Comparison of ENCODE assay signal across 23 mouse cellular contexts in genomic region chr14:29027276-29027675, GRCm38 (mm10). TPM values are rescaled to one million over a fixed set of nuclear protein-coding genes. Genes with fewer than 3 reads are reported as not detected.
DNase-seq lines count a peak whose midpoint lies in the region; ATAC-seq and TF ChIP-seq lines count a peak whose summit lies in the region.
"Had no signal": no experiment of that assay in that cellular context is flagged by ENCODE, and none has a peak within 500 bp of the region (broad histone marks: within the 10 kb centered on the region; RNA-seq: fewer than 3 reads in every experiment).

No protein-coding gene starts in this region.

- H3K27me3 ChIP-seq in kidney, adult 2 months (replicated peaks; ENCODE audit: control insufficient read depth, insufficient read depth, low read length) = no peaks in the 10 kb centered on the region
- no peaks in the 10 kb centered on the region for H3K27me3 ChIP-seq in kidney, embryonic 16.5 days (ENCODE audit: insufficient read depth, low read length)
- H3K27me3 ChIP-seq in limb, embryonic 10.5 days (ENCODE audit: low read depth, poor library complexity, severe bottlenecking) = 0 out of 2 replicates have a peak, but pooled peaks cover 4% of the 10 kb centered on the region
- H3K27me3 ChIP-seq: intestine, embryonic 15.5 days; kidney, embryonic 15.5 days; midbrain, embryonic 13.5 days; neural tube, embryonic 15.5 days had no signal

- no peak for ATAC-seq in kidney, embryonic 16.5 days (ENCODE audit: low FRiP score, low TSS enrichment)
- ATAC-seq: intestine, embryonic 15.5 days; midbrain, embryonic 13.5 days had no signal

- no peak for DNase-seq in kidney, adult 2 months
- DNase-seq in cerebellum, adult 18-20 months = peak; percentile 52 to 71
- DNase-seq in cerebellum, postnatal 25 days = peak; percentile 70 to 73
- DNase-seq in limb, embryonic 10.5 days (ENCODE audit: low spot score) = no peak
- DNase-seq in urinary bladder, postnatal 14 days (ENCODE audit: low spot score) = no peak
- DNase-seq in gastrocnemius, adult 8-10 months (ENCODE audit: low spot score in 2 of 2) = no peak
- DNase-seq: adrenal gland, postnatal 14 days; B cell, adult 2 months; gastrocnemius, postnatal 25 days; heart, postnatal 10 days; lung, adult 2 months; right cerebral cortex, postnatal 4 days; thymus, postnatal 4 days had no signal

- H3K36me3 ChIP-seq in kidney, adult 2 months (ENCODE audit: control insufficient read depth, insufficient read depth, low read length) = no peaks in the 10 kb centered on the region
- H3K36me3 ChIP-seq in kidney, embryonic 16.5 days (ENCODE audit: insufficient read depth, low read length) = no peaks in the 10 kb centered on the region
- H3K36me3 ChIP-seq in limb, embryonic 10.5 days = no peaks in the 10 kb centered on the region
- H3K36me3 ChIP-seq: heart, embryonic 10.5 days; intestine, embryonic 15.5 days; kidney, embryonic 15.5 days; midbrain, embryonic 13.5 days; neural tube, embryonic 15.5 days had no signal

- peak; percentile 19; the same call in 1 of the 2 replicates for TF ChIP-seq CTCF in kidney, adult 2 months (conservative IDR thresholded peaks at IDR 0.05; ENCODE audit: insufficient read depth, insufficient read length, low read depth, low read length)

- no peak overlapping the region for H3K4me2 ChIP-seq in kidney, embryonic 16.5 days (replicated peaks; ENCODE audit: low read depth, low read length)
- H3K4me2 ChIP-seq: hindbrain, embryonic 14.5 days; intestine, embryonic 15.5 days; kidney, embryonic 15.5 days; midbrain, embryonic 13.5 days; neural tube, embryonic 15.5 days had no signal

- no peak overlapping the region for H3K9ac ChIP-seq in kidney, embryonic 16.5 days (replicated peaks; ENCODE audit: low read length)
- H3K9ac ChIP-seq: hindbrain, embryonic 14.5 days; intestine, embryonic 15.5 days; kidney, embryonic 15.5 days; midbrain, embryonic 13.5 days; neural tube, embryonic 15.5 days had no signal

- no peak for TF ChIP-seq POLR2A in kidney, adult 2 months (IDR thresholded peaks at IDR 0.05; ENCODE audit: low read depth, low read length)

- H3K4me1 ChIP-seq in kidney, adult 2 months (ENCODE audit: control insufficient read depth, insufficient read depth, low read length) = no peaks in the 10 kb centered on the region
- H3K4me1 ChIP-seq in kidney, embryonic 16.5 days (ENCODE audit: insufficient read depth, low read length) = no peaks in the 10 kb centered on the region
- H3K4me1 ChIP-seq in limb, embryonic 10.5 days = peaks cover 45% of the 10 kb centered on the region
- H3K4me1 ChIP-seq: intestine, embryonic 15.5 days; kidney, embryonic 15.5 days had no signal

- no peak overlapping the region for H3K27ac ChIP-seq in kidney, adult 2 months (ENCODE audit: insufficient read depth, low read depth, low read length)
- no peak overlapping the region for H3K27ac ChIP-seq in kidney, embryonic 16.5 days (ENCODE audit: low read length)
- peak overlapping the region; percentile 46; the same call in 1 of the 2 replicates for H3K27ac ChIP-seq in limb, embryonic 10.5 days
- H3K27ac ChIP-seq: heart, embryonic 10.5 days; hindbrain, embryonic 14.5 days; intestine, embryonic 15.5 days; kidney, embryonic 15.5 days; macrophage; midbrain, embryonic 13.5 days; neural tube, embryonic 15.5 days had no signal

- WGBS in kidney, adult 2 months = 86% methylated on average over 5 of the region's 5 CpGs
- 87% methylated on average over 5 of the region's 5 CpGs for WGBS in kidney, embryonic 16.5 days
- 87% methylated on average over 5 of the region's 5 CpGs for WGBS in limb, embryonic 10.5 days

- no peak overlapping the region for H3K4me3 ChIP-seq in kidney, adult 2 months (ENCODE audit: insufficient read depth, low read depth, low read length)
- H3K4me3 ChIP-seq in kidney, embryonic 16.5 days (ENCODE audit: low read length) = no peak overlapping the region
- no peak overlapping the region for H3K4me3 ChIP-seq in limb, embryonic 10.5 days
- H3K4me3 ChIP-seq: heart, embryonic 10.5 days; intestine, embryonic 15.5 days; kidney, embryonic 15.5 days; midbrain, embryonic 13.5 days; myocyte; neural tube, embryonic 15.5 days had no signal

- H3K9me3 ChIP-seq in kidney, embryonic 16.5 days (ENCODE audit: low read length) = no peaks in the 10 kb centered on the region
- no peaks in the 10 kb centered on the region for H3K9me3 ChIP-seq in limb, embryonic 10.5 days (replicated peaks)
- H3K9me3 ChIP-seq: heart, embryonic 10.5 days; intestine, embryonic 15.5 days; kidney, embryonic 15.5 days; midbrain, embryonic 13.5 days; neural tube, embryonic 15.5 days had no signal

RNA-seq across cellular contexts. Expression of gene Lrtm1, which starts 9.3 kb away (rescaled TPM):
- 0.05 and 0.55 TPM in 2 replicates for polyA plus RNA-seq in kidney, adult 2 months (2012; rRNA removed)
- 0.06 and 0.15 TPM in 2 replicates for polyA plus RNA-seq in kidney, embryonic 16.5 days (2015; fragmentation: Nextera tagmentation; extraction: Ambion mirVana)
- polyA plus RNA-seq in limb, embryonic 10.5 days (2016; fragmentation: Nextera tagmentation; extraction: Ambion mirVana) = not detected in 2 replicates
- total RNA-seq in gastrocnemius, adult 8-10 months (2022) = 10 to 100 TPM; 19.2 to 31.1 (median 21.0) TPM
- total RNA-seq: layer of hippocampus, adult 8-10 months had no signal
- polyA plus RNA-seq: intestine, embryonic 15.5 days; macrophage had no signal

Comparison
In these comparisons a context has a peak if more than half of its experiments do, and no peak if none do; other contexts are left out.
1. DNase-seq: peak in cerebellum, adult 18-20 months (2 of 2) and cerebellum, postnatal 25 days (2 of 2); none in kidney, adult 2 months (single experiment), limb, embryonic 10.5 days (single experiment), urinary bladder, postnatal 14 days (single experiment) and gastrocnemius, adult 8-10 months (0 of 2).